Mouse (Mus musculus): ENCODE results near the gene Slc39a3. TPM values are rescaled to one million over a fixed set of nuclear protein-coding genes. Genes with fewer than 3 reads are reported as not detected.

The Slc39a3 gene
- polyA plus RNA-seq, 1 experiment from 2014 or later: 14.5 TPM

DNA sequence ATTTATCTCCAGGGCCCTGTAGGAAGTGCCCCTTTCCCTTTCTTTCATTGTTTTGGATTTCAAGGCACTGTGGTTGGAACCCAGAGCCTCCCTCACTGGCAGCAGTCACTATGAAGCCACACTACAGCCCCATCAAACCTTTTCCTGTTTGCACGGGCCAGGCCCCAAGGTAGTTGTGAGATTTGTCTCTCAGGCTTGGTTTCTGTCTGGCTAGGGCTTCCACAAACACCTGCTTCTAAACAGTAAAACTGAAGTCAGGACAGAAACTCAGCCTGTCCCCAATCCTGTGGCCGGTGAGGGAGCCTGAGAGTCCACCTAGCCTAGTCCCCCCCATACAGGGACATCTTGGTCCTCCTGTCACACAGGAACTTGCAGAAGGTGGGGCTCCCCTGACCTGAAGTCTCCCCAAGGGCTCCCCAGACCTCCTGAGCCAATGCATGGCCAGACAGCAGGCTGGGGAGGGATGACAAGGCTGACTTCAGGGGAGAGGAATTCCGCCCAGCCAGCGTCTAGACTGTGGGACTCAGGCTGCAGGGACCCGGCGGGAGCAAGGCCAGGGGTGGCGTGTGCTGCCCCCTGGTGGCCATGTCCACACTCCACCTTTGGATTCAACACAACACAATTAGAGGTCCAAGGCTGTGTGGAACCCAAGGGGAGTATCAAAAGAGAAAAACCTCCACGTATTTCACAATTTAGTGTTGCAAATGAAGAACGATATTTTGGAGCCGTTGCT, 49.4 kb downstream of the Slc39a3 start:
- Histone ChIP-seq H3K4me3 (ENCODE audit: low read depth, low read length) (no peak overlapping the region), H3K36me3 (ENCODE audit: control insufficient read depth, insufficient read depth, low read length) (no peaks in the 10 kb centered on the region), H3K4me1 (ENCODE audit: control insufficient read depth, insufficient read depth, low read length) (0 out of 2 replicates have a peak, but pooled peaks cover 3% of the 10 kb centered on the region), H3K9me3 (ENCODE audit: control insufficient read depth, low read length) (no peaks in the 10 kb centered on the region), H3K27ac (ENCODE audit: low read depth, low read length) (no peak overlapping the region), H3K9ac (ENCODE audit: low read length) (no peak overlapping the region), H3K27me3 (ENCODE audit: control insufficient read depth, insufficient read depth, low read length) (peaks cover 24% of the 10 kb centered on the region), H3K4me2 (ENCODE audit: low read depth) (no peak overlapping the region)
- peak; percentile 90 for DNase-seq (ENCODE audit: low spot score)
- WGBS: 13% methylated on average over 10 of the region's 10 CpGs
- peak; percentile 68; the same call in 1 of the 2 replicates for ATAC-seq (ENCODE audit: insufficient read depth, low FRiP score, low TSS enrichment)

- Histone ChIP-seq H3K4me2 (ENCODE audit: low read depth) (no peak overlapping the region), H3K9ac (ENCODE audit: low read length) (no peak overlapping the region), H3K27ac (ENCODE audit: low read depth, low read length) (no peak overlapping the region), H3K36me3 (ENCODE audit: control insufficient read depth, insufficient read depth, low read length) (no peaks in the 10 kb centered on the region), H3K4me3 (ENCODE audit: low read depth, low read length) (no peak overlapping the region), H3K27me3 (ENCODE audit: control insufficient read depth, insufficient read depth, low read length) (peaks cover 24% of the 10 kb centered on the region), H3K4me1 (ENCODE audit: control insufficient read depth, insufficient read depth, low read length) (0 out of 2 replicates have a peak, but pooled peaks cover 3% of the 10 kb centered on the region), H3K9me3 (ENCODE audit: control insufficient read depth, low read length) (no peaks in the 10 kb centered on the region)
- 71% methylated on average over 6 of the region's 6 CpGs for WGBS
- ATAC-seq (ENCODE audit: insufficient read depth, low FRiP score, low TSS enrichment) (no peak), DNase-seq (ENCODE audit: low spot score) (no peak)
Measured at GRCm38 (mm10) chr10:80986754-80987153, 50.5 kb downstream of the Slc39a3 start.

DNA sequence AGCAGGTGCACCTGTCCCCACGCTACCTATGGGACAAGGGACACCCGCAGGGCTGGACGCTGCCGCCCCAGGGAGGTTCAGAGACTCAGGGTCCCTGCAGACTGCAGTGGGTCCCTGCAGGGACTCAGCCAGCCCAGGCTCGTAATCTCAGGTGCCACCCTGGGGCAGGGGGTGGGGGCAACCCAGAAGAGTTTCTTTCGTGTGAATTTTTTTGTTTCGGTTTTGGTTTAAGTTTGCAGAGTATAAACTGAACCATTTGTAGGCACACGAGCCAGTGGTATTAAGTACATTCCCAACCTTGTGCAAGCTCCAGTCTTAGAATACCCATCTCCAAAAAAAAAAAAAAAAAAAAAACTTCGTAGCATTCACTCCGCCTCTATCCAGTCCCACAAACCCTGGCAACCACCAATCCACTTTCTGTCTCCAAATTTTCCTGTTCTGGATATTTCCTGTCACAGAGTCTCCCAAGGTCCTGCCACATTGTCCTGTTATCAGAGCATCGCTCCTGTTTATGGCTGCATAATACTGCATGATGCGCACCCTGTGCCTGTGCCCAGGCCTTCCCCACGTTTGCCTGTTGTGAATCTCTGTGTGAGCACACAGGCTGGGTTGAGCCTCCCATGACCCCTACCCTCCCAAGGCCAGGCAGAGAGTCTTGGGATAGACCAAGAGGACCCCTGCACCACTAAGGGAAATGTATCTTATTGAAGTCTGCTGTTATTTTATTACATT, 51.1 kb downstream of the Slc39a3 start:
- no peak overlapping the region for H3K9ac ChIP-seq (ENCODE audit: low read length)
- no peak overlapping the region for H3K4me3 ChIP-seq (ENCODE audit: low read depth, low read length)
- 0 out of 2 replicates have a peak, but pooled peaks cover 3% of the 10 kb centered on the region for H3K4me1 ChIP-seq (ENCODE audit: control insufficient read depth, insufficient read depth, low read length)
- WGBS: 36% methylated on average over 13 of the region's 13 CpGs
- peaks cover 24% of the 10 kb centered on the region for H3K27me3 ChIP-seq (ENCODE audit: control insufficient read depth, insufficient read depth, low read length)
- no peak for DNase-seq (ENCODE audit: low spot score)
- H3K36me3 ChIP-seq (ENCODE audit: control insufficient read depth, insufficient read depth, low read length): no peaks in the 10 kb centered on the region
- H3K27ac ChIP-seq (ENCODE audit: low read depth, low read length): no peak overlapping the region
- no peak for ATAC-seq (ENCODE audit: insufficient read depth, low FRiP score, low TSS enrichment)
- H3K4me2 ChIP-seq (ENCODE audit: low read depth): no peak overlapping the region
- H3K9me3 ChIP-seq (ENCODE audit: control insufficient read depth, low read length): no peaks in the 10 kb centered on the region

DNA sequence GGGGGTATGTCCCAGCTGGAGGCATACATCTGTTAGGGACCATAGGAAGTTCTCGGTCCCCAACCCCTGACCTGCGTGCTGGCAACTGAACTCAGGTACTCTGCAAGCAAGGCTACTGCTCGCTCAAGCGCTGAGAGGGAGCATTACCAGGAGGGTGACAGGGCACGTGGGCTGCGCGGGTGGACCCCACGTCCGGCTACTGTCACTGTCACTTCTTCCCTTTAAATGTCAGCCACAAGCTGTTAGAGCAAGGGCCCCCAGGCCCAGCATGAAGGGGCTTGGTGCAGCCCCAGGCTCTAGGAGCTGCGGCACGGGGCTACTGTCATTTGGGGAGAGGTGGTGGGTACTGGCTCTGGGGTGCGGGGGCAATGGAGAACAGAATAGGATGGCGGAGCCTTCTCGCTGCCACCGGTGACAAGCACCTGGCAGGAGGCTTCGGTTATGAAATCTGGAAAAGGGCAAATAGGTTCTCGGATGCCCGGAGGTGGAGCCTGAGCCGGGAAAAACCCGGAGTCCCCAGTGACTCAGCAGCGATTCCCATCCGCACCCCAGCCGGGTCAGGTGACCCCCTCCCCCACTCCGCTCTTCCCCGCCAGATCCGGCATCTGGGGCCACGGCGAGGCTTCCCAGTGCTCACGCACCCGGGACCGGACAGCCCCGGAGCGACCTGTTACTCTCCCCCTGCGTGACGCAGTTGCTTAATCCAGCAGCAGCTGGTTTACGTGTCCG, 51.8 kb downstream of the Slc39a3 start:
- 0 out of 2 replicates have a peak, but pooled peaks cover 3% of the 10 kb centered on the region for H3K4me1 ChIP-seq (ENCODE audit: control insufficient read depth, insufficient read depth, low read length)
- H3K4me3 ChIP-seq (ENCODE audit: low read depth, low read length): no peak overlapping the region

GRCm38 (mm10) chr10:80984223-80984622, 53.0 kb downstream of the Slc39a3 start:
- H3K9ac ChIP-seq (ENCODE audit: low read length): no peak overlapping the region
- H3K9me3 ChIP-seq (ENCODE audit: control insufficient read depth, low read length): no peaks in the 10 kb centered on the region
- ATAC-seq (ENCODE audit: insufficient read depth, low FRiP score, low TSS enrichment): no peak
- no peak overlapping the region for H3K4me3 ChIP-seq (ENCODE audit: low read depth, low read length)
- no peaks in the 10 kb centered on the region for H3K36me3 ChIP-seq (ENCODE audit: control insufficient read depth, insufficient read depth, low read length)
- no peak overlapping the region for H3K27ac ChIP-seq (ENCODE audit: low read depth, low read length)
- H3K27me3 ChIP-seq (ENCODE audit: control insufficient read depth, insufficient read depth, low read length): peaks cover 24% of the 10 kb centered on the region
- 0 out of 2 replicates have a peak, but pooled peaks cover 3% of the 10 kb centered on the region for H3K4me1 ChIP-seq (ENCODE audit: control insufficient read depth, insufficient read depth, low read length)
- 88% methylated on average over 12 of the region's 12 CpGs for WGBS
- no peak overlapping the region for H3K4me2 ChIP-seq (ENCODE audit: low read depth)
- DNase-seq (ENCODE audit: low spot score): no peak

More for the DNA sequence above, 51.8 kb downstream of the Slc39a3 start:
- Histone ChIP-seq H3K27ac (ENCODE audit: low read depth, low read length) (no peak overlapping the region), H3K27me3 (ENCODE audit: control insufficient read depth, insufficient read depth, low read length) (peaks cover 24% of the 10 kb centered on the region), H3K4me2 (ENCODE audit: low read depth) (no peak overlapping the region), H3K9me3 (ENCODE audit: control insufficient read depth, low read length) (no peaks in the 10 kb centered on the region), H3K36me3 (ENCODE audit: control insufficient read depth, insufficient read depth, low read length) (no peaks in the 10 kb centered on the region), H3K9ac (ENCODE audit: low read length) (no peak overlapping the region; the same call in 1 of the 2 replicates)
- ATAC-seq (ENCODE audit: insufficient read depth, low FRiP score, low TSS enrichment) (no peak), DNase-seq (ENCODE audit: low spot score) (no peak)
- 11% methylated on average over 37 of the region's 37 CpGs for WGBS

DNA sequence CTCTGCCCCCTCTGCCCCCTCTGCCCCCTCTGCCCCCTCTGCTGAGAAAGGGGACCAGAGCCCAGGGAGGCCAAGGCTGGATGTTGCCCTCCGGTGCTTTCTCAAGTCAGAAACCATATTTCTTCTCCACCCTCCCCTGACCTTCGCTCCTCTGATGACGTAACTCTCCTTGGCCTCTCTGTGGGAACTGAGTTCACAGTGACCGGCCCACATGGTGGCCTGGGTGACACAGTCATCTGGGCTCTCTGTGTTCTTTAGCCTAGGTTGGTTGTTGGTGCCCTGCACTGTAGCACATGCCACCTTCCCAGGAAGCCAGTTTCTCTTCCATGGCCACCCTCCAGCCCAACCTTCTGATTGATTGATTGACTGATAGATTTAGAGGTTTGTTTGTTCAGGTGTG, 54.8 kb downstream of the Slc39a3 start:
- WGBS: 41% methylated on average over 4 of the region's 4 CpGs
- ATAC-seq (ENCODE audit: insufficient read depth, low FRiP score, low TSS enrichment): no peak
- 0 out of 2 replicates have a peak, but pooled peaks cover 3% of the 10 kb centered on the region for H3K4me1 ChIP-seq (ENCODE audit: control insufficient read depth, insufficient read depth, low read length)

DNA sequence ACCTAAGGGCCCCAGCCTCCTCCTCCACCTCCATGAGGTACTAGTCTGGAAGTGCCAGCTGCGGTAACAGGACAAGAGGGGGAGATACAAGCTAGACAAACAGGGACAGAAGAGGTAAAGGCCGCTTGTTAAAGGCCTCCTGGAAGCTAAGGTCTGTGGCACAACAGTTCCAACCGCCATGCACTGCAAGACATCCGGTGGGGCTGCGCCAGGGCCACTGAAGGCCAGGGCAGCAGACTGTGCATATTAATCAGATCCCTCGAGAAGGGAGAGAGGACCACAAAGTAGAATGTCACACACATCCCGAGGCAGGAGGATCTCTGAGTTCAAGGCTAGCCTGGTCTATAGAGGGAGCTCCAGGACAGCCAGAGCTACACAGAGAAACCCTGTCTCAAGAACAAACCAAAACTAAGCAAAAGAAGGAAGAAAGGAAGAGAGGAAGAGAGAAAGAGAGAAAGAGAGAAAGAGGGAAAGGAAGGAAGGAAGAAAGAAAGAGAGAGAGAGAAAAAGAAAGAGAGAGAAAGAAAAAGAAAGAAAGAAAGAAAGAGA, 55.6 kb downstream of the Slc39a3 start:
- H3K4me2 ChIP-seq (ENCODE audit: low read depth): no peak overlapping the region
- H3K27me3 ChIP-seq (ENCODE audit: control insufficient read depth, insufficient read depth, low read length): peaks cover 20% of the 10 kb centered on the region
- H3K36me3 ChIP-seq (ENCODE audit: control insufficient read depth, insufficient read depth, low read length): no peaks in the 10 kb centered on the region
- H3K4me1 ChIP-seq (ENCODE audit: control insufficient read depth, insufficient read depth, low read length): 0 out of 2 replicates have a peak, but pooled peaks cover 3% of the 10 kb centered on the region
- DNase-seq (ENCODE audit: low spot score) (no peak), ATAC-seq (ENCODE audit: insufficient read depth, low FRiP score, low TSS enrichment) (no peak)
- no peak overlapping the region for H3K27ac ChIP-seq (ENCODE audit: low read depth, low read length)
- no peaks in the 10 kb centered on the region for H3K9me3 ChIP-seq (ENCODE audit: control insufficient read depth, low read length)
- WGBS: 66% methylated on average over 7 of the region's 7 CpGs
- no peak overlapping the region for H3K4me3 ChIP-seq (ENCODE audit: low read depth, low read length)
- H3K9ac ChIP-seq (ENCODE audit: low read length): no peak overlapping the region

More for the DNA sequence above, 54.8 kb downstream of the Slc39a3 start:
- H3K9me3 ChIP-seq (ENCODE audit: control insufficient read depth, low read length): no peaks in the 10 kb centered on the region
- H3K27ac ChIP-seq (ENCODE audit: low read depth, low read length): no peak overlapping the region
- no peak overlapping the region for H3K4me2 ChIP-seq (ENCODE audit: low read depth)
- peaks cover 24% of the 10 kb centered on the region for H3K27me3 ChIP-seq (ENCODE audit: control insufficient read depth, insufficient read depth, low read length)
- no peak overlapping the region for H3K9ac ChIP-seq (ENCODE audit: low read length)
- DNase-seq (ENCODE audit: low spot score): no peak
- H3K36me3 ChIP-seq (ENCODE audit: control insufficient read depth, insufficient read depth, low read length): no peaks in the 10 kb centered on the region
- H3K4me3 ChIP-seq (ENCODE audit: low read depth, low read length): no peak overlapping the region
